Mouse (Mus musculus) limb, embryonic 13.5 days (tissue): ENCODE measurements around the gene Ugt1a6b. TPM values are rescaled to one million over a fixed set of nuclear protein-coding genes. Genes with fewer than 3 reads are reported as not detected.
"Not testable (repeated sequence)": the region's sequence is repeated elsewhere in the genome, so short reads cannot be mapped to it uniquely, and the experiment has no call there.

Source experiments
- ATAC-seq: fragments of 200-750 bp; cut with Nextera tagmentation; 2 replicates; pipeline ENCODE4 v1.8.0; 2017; ENCODE audit warnings: low read depth, moderate number of reproducible peaks, moderate TSS enrichment; ENCODE audit not compliant: low FRiP score
- H3K27ac ChIP-seq: fragments of 300-500 bp; sonication (generic); 2 replicates; pipeline ENCODE4 v1.5.1; 2015; ENCODE audit warnings: inconsistent platforms, mild to moderate bottlenecking, moderate library complexity
- H3K27me3 ChIP-seq: fragments of 300-500 bp; sonication (generic); 2 replicates; pipeline ENCODE4 v1.6.1; 2015; ENCODE audit warnings: mild to moderate bottlenecking, inconsistent platforms
- H3K36me3 ChIP-seq: fragments of 300-500 bp; sonication (generic); 2 replicates; pipeline ENCODE4 v1.6.1; 2015; ENCODE audit warnings: inconsistent platforms, mild to moderate bottlenecking, moderate library complexity
- H3K4me1 ChIP-seq: fragments of 300-500 bp; sonication (generic); 2 replicates; pipeline ENCODE4 v1.6.1; 2015; ENCODE audit warnings: inconsistent platforms
- H3K4me2 ChIP-seq: fragments of 300-500 bp; sonication (generic); replicated peaks from 2 replicates; pipeline ENCODE4 v1.6.1; 2015; ENCODE audit warnings: inconsistent platforms, mild to moderate bottlenecking, moderate library complexity
- H3K4me3 ChIP-seq: fragments of 300-500 bp; sonication (generic); 2 replicates; pipeline ENCODE4 v1.5.1; 2015; ENCODE audit warnings: moderate library complexity, mild to moderate bottlenecking, inconsistent platforms
- H3K9ac ChIP-seq: fragments of 300-500 bp; sonication (generic); 2 replicates; pipeline ENCODE4 v1.6.1; 2015; ENCODE audit warnings: mild to moderate bottlenecking, inconsistent platforms
- H3K9me3 ChIP-seq: fragments of 300-500 bp; sonication (generic); 2 replicates; pipeline ENCODE4 v1.6.1; 2016; ENCODE audit warnings: inconsistent platforms
- WGBS: fragments of 180-500 bp; shearing (Covaris S2); methylation state at CpG from one replicate; pipeline ENCODE4 v1.1.7; 2015; 5-methylcytosine and 5-hydroxymethylcytosine counted together
- polyA plus RNA-seq: library from polyadenylated mRNA; unstranded; fragments of >200 nt; fragmentation: Nextera tagmentation; extraction: Ambion mirVana; gene quantifications from 2 replicates; pipeline ENCODE4 v1.2.1, GENCODE M21; 2015

The Ugt1a6b gene
- polyA plus RNA-seq, 1 experiment from 2014 or later, result not detected

GRCm38 (mm10) chr1:88130223-88130622, 27.2 kb downstream of the Ugt1a6b start:
- whole genome bisulfite sequencing, result 81% methylated on average over 1 of the region's 1 CpGs
- not testable (repeated sequence) for H3K4me3 ChIP-seq

GRCm38 (mm10) chr1:88133908-88134456, 30.9 kb downstream of the Ugt1a6b start:
- 51% methylated on average over 3 of the region's 3 CpGs for WGBS
- H3K9me3 ChIP-seq, result no peaks in the 10 kb centered on the region
- H3K4me2 ChIP-seq, result no peak overlapping the region
- H3K27ac ChIP-seq, result no peak overlapping the region
- no peaks in the 10 kb centered on the region for H3K27me3 ChIP-seq
- peaks cover 11% of the 10 kb centered on the region; the same call in 1 of the 2 replicates for H3K4me1 ChIP-seq
- H3K9ac ChIP-seq, result no peak overlapping the region
- H3K36me3 ChIP-seq, result no peaks in the 10 kb centered on the region
- no peak for ATAC-seq
- no peak overlapping the region for H3K4me3 ChIP-seq

More at GRCm38 (mm10) chr1:88130223-88130622, 27.2 kb downstream of the Ugt1a6b start:
- not testable (repeated sequence) for H3K27me3 ChIP-seq, H3K4me2 ChIP-seq, H3K36me3 ChIP-seq, H3K9me3 ChIP-seq, H3K9ac ChIP-seq, H3K27ac ChIP-seq, ATAC-seq
- H3K4me1 ChIP-seq, result peaks cover 11% of the 10 kb centered on the region; the same call in 1 of the 2 replicates

- H3K4me1 ChIP-seq, result peaks cover 11% of the 10 kb centered on the region; the same call in 1 of the 2 replicates
- not testable (repeated sequence) for H3K36me3 ChIP-seq, ATAC-seq, H3K27me3 ChIP-seq, H3K27ac ChIP-seq, H3K4me3 ChIP-seq, H3K9ac ChIP-seq, H3K4me2 ChIP-seq, H3K9me3 ChIP-seq
- 44% methylated on average over 5 of the region's 5 CpGs for WGBS
Measured at GRCm38 (mm10) chr1:88134457-88135011, 31.5 kb downstream of the Ugt1a6b start, which contains the start of gene Ugt1a6a. Ugt1a6a (plus strand) TSS chr1:88134809.

GRCm38 (mm10) chr1:88135229-88135904, 32.3 kb downstream of the Ugt1a6b start:
- 89% methylated on average over 5 of the region's 6 CpGs for WGBS
- not testable (repeated sequence) for ATAC-seq, H3K9me3 ChIP-seq, H3K36me3 ChIP-seq, H3K9ac ChIP-seq, H3K4me2 ChIP-seq, H3K27ac ChIP-seq, H3K4me3 ChIP-seq, H3K27me3 ChIP-seq
- peaks cover 11% of the 10 kb centered on the region; the same call in 1 of the 2 replicates for H3K4me1 ChIP-seq

GRCm38 (mm10) chr1:88136646-88137045, 33.6 kb downstream of the Ugt1a6b start:
- Histone ChIP-seq H3K9ac (no peak overlapping the region), H3K4me3 (no peak overlapping the region), H3K4me2 (no peak overlapping the region), H3K27ac (no peak overlapping the region), H3K36me3 (no peaks in the 10 kb centered on the region), H3K27me3 (no peaks in the 10 kb centered on the region), H3K4me1 (peaks cover 11% of the 10 kb centered on the region; the same call in 1 of the 2 replicates), H3K9me3 (no peaks in the 10 kb centered on the region)
- 79% methylated on average over 2 of the region's 2 CpGs for whole genome bisulfite sequencing
- ATAC-seq, result no peak

GRCm38 (mm10) chr1:88137264-88137663, 34.2 kb downstream of the Ugt1a6b start:
- Histone ChIP-seq H3K4me3 (no peak overlapping the region), H3K27ac (no peak overlapping the region), H3K9ac (no peak overlapping the region), H3K4me2 (no peak overlapping the region), H3K27me3 (no peaks in the 10 kb centered on the region), H3K9me3 (no peaks in the 10 kb centered on the region), H3K4me1 (peaks cover 11% of the 10 kb centered on the region; the same call in 1 of the 2 replicates), H3K36me3 (no peaks in the 10 kb centered on the region)
- WGBS, result 80% methylated on average over 3 of the region's 3 CpGs
- no peak for ATAC-seq

- H3K4me2 ChIP-seq, result no peak overlapping the region
- H3K9ac ChIP-seq, result no peak overlapping the region
- WGBS, result 85% methylated on average over 1 of the region's 1 CpGs
- no peaks in the 10 kb centered on the region for H3K27me3 ChIP-seq
- no peak for ATAC-seq
- no peak overlapping the region for H3K27ac ChIP-seq
- no peaks in the 10 kb centered on the region for H3K9me3 ChIP-seq
- peaks cover 11% of the 10 kb centered on the region; the same call in 1 of the 2 replicates for H3K4me1 ChIP-seq
- H3K4me3 ChIP-seq, result no peak overlapping the region
- H3K36me3 ChIP-seq, result no peaks in the 10 kb centered on the region
Measured at GRCm38 (mm10) chr1:88138145-88138544, 35.1 kb downstream of the Ugt1a6b start.

- not testable (repeated sequence) for H3K4me1 ChIP-seq, H3K27ac ChIP-seq, H3K4me2 ChIP-seq, H3K27me3 ChIP-seq, H3K9me3 ChIP-seq, H3K4me3 ChIP-seq, H3K9ac ChIP-seq, ATAC-seq, H3K36me3 ChIP-seq
- 71% methylated on average over 1 of the region's 1 CpGs for WGBS
Measured at GRCm38 (mm10) chr1:88140492-88140891, 37.4 kb downstream of the Ugt1a6b start.

GRCm38 (mm10) chr1:88143966-88144675, 41.1 kb downstream of the Ugt1a6b start:
- H3K4me2 ChIP-seq, H3K9me3 ChIP-seq, H3K9ac ChIP-seq, ATAC-seq, H3K4me3 ChIP-seq, H3K36me3 ChIP-seq, H3K4me1 ChIP-seq, H3K27me3 ChIP-seq, H3K27ac ChIP-seq: not testable (repeated sequence)
- WGBS, result 2% methylated on average over 5 of the region's 5 CpGs

GRCm38 (mm10) chr1:88145278-88145677, 42.2 kb downstream of the Ugt1a6b start:
- H3K27ac ChIP-seq, H3K9ac ChIP-seq, H3K4me3 ChIP-seq, H3K36me3 ChIP-seq, H3K4me2 ChIP-seq, H3K27me3 ChIP-seq, H3K9me3 ChIP-seq, ATAC-seq, H3K4me1 ChIP-seq: not testable (repeated sequence)
- 58% methylated on average over 2 of the region's 2 CpGs for WGBS

- H3K4me1 ChIP-seq, ATAC-seq, H3K9ac ChIP-seq, H3K9me3 ChIP-seq, H3K27ac ChIP-seq, H3K36me3 ChIP-seq, H3K4me2 ChIP-seq, H3K4me3 ChIP-seq, H3K27me3 ChIP-seq: not testable (repeated sequence)
- 78% methylated on average over 2 of the region's 2 CpGs for WGBS
Measured at GRCm38 (mm10) chr1:88150133-88150532, 47.1 kb downstream of the Ugt1a6b start.

- Histone ChIP-seq H3K4me1 (no peaks in the 10 kb centered on the region), H3K9ac (no peak overlapping the region), H3K27me3 (no peaks in the 10 kb centered on the region), H3K36me3 (no peaks in the 10 kb centered on the region), H3K4me3 (no peak overlapping the region), H3K4me2 (no peak overlapping the region), H3K27ac (no peak overlapping the region), H3K9me3 (no peaks in the 10 kb centered on the region)
- ATAC-seq, result no peak
- WGBS, result 84% methylated on average over 2 of the region's 2 CpGs
Measured at GRCm38 (mm10) chr1:88158430-88158829, 55.4 kb downstream of the Ugt1a6b start.
